Mouse (Mus musculus): Measurements from ENCODE around the gene Smdt1.
"Not testable (repeated sequence)": the region's sequence is repeated elsewhere in the genome, so short reads cannot be mapped to it uniquely, and the experiment has no call there.

DNA sequence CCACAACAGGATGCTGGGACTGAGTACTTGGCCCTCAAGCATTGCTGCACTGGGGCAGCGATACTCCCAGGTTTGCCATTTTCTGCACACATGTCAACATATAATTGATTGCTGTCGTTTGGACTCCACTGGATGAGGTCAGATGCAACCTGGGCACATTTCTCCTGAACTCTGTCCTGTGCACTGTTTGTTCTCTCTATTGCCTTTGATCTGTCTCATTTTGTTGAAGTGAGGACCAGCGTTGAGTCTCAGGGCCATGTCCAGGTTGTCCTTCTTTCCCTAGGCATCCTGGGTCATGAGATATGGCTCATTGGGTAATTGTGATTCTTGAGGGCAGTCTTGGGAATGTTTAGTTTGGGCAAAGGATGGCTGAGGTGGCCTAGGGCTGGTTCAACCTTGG lies 57.2 kb downstream of the Smdt1 start:
- not testable (repeated sequence) for TF ChIP-seq POLR2A (IDR thresholded peaks at IDR 0.05; ENCODE audit: control insufficient read depth, extremely low read depth, insufficient read depth, low read length, poor library complexity); CTCF (IDR thresholded peaks at IDR 0.05; ENCODE audit: borderline replicate concordance, control insufficient read depth, extremely low read depth, insufficient read depth, low read length, poor library complexity)

Measured in thymus, adult 2 months (tissue).